Mouse (Mus musculus): ENCODE measurements around the gene Agfg1. TPM values are rescaled to one million over a fixed set of nuclear protein-coding genes. Genes with fewer than 3 reads are reported as not detected.
A peak's percentile ranks its signal among the peaks of the same experiment; 100 is the strongest.

Gene Agfg1
- polyA plus RNA-seq, 2 experiments: 43.8 to 59.4 TPM

DNA sequence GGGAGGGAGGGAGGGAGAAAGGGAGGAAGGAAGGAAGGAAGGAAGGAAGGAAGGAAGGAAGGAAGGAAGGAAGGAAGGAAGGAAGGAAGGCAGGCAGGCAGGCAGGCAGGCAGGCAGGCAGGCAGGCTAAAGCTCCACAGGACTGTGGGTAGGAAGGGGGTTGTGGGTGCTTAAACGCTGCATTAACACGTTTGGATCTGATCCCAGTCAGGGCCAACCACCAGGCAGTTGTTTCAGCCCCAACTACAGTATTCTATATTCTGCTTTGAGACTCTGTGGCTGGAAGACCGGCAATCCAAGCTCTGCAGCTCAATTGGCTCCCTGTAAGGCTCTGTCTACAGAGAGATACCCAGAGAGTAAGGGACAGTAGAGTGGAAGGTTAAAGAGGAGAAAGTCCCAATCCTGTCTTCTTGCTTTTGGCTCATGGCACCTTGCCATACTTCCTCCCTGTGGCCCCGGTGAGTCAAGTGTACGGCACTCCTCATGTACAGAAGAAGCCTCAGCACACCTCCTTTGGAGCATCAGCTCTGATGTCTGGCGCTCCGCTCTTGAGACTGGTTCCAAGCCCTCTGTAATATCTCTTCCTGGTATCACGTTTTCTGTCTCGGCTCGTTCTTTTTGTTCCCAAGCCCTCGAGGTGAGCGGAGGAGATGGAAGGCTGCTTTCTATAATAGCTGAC, 38.0 kb upstream of the Agfg1 start:
- Histone ChIP-seq H3K9ac (replicated peaks) (no peak overlapping the region), H3K4me3 (ENCODE audit: insufficient read depth in 1 of 2, low read depth in 2 of 2, low read length in 2 of 2) (no peak overlapping the region), H3K36me3 (replicated peaks; ENCODE audit: control insufficient read depth, insufficient read depth, low read depth) (no peaks in the 10 kb centered on the region), H3K4me1 (replicated peaks; ENCODE audit: control insufficient read depth in 2 of 2, insufficient read depth in 2 of 2, low read length in 1 of 2) (peaks cover 11 to 13% of the 10 kb centered on the region in 2 experiments), H3K27me3 (ENCODE audit: control insufficient read depth, insufficient read depth, low read length) (no peaks in the 10 kb centered on the region), H3K27ac (no peak overlapping the region), H3K9me3 (ENCODE audit: control insufficient read depth, low read length) (no peaks in the 10 kb centered on the region), H3K4me2 (ENCODE audit: low read depth) (no peak overlapping the region)
- 68% methylated on average over 12 of the region's 12 CpGs for WGBS (ENCODE audit: insufficient replicate concordance)
- DNase-seq (ENCODE audit: low read depth in 3 of 3, low spot score in 3 of 3) (no peak), ATAC-seq (ENCODE audit: insufficient read depth) (no peak)
- no peak for TF ChIP-seq EP300 (IDR thresholded peaks at IDR 0.05; ENCODE audit: low read depth)

DNA sequence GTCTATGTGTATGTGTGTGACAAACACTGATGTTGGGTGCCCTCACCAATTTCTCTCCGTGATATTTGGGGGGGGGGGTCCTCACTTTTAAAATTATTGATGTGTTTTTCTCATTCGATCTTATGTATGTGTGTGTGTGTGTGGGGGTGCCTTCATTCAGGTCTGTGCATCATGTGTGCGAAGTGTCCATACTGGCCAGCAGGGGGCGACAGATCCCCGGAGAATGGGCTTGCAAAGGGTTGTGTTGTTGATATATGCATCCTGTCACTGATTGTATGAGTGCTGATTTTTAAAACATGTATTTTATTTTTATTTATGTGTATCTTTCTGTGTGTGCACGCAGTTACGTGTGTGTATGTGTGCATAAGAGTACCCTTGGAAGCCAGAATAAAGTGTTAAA, 35.7 kb upstream of the Agfg1 start:
- H3K27me3 ChIP-seq (ENCODE audit: control insufficient read depth, insufficient read depth, low read length): no peaks in the 10 kb centered on the region
- DNase-seq (ENCODE audit: low read depth in 3 of 3, low spot score in 3 of 3): peak in 2 of 3 experiments; percentile 56 to 62
- no peaks in the 10 kb centered on the region for H3K9me3 ChIP-seq (ENCODE audit: control insufficient read depth, low read length)
- H3K36me3 ChIP-seq (replicated peaks; ENCODE audit: control insufficient read depth, insufficient read depth, low read depth): no peaks in the 10 kb centered on the region
- H3K4me2 ChIP-seq (ENCODE audit: low read depth): no peak overlapping the region
- no peak overlapping the region; the same call in 1 of the 2 replicates for H3K27ac ChIP-seq
- WGBS (ENCODE audit: insufficient replicate concordance): 53% methylated on average over 7 of the region's 7 CpGs
- H3K9ac ChIP-seq (replicated peaks): no peak overlapping the region
- TF ChIP-seq CTCF (IDR thresholded peaks at IDR 0.05; ENCODE audit: low read depth) (peak; percentile 96), EP300 (IDR thresholded peaks at IDR 0.05; ENCODE audit: low read depth) (no peak)
- ATAC-seq (ENCODE audit: insufficient read depth): peak; percentile 80
- H3K4me1 ChIP-seq (replicated peaks; ENCODE audit: control insufficient read depth in 2 of 2, insufficient read depth in 2 of 2, low read length in 1 of 2): peaks cover 5 to 8% of the 10 kb centered on the region in 2 experiments; a peak in 3 of 4 replicates
- no peak overlapping the region for H3K4me3 ChIP-seq (ENCODE audit: insufficient read depth in 1 of 2, low read depth in 2 of 2, low read length in 2 of 2)

DNA sequence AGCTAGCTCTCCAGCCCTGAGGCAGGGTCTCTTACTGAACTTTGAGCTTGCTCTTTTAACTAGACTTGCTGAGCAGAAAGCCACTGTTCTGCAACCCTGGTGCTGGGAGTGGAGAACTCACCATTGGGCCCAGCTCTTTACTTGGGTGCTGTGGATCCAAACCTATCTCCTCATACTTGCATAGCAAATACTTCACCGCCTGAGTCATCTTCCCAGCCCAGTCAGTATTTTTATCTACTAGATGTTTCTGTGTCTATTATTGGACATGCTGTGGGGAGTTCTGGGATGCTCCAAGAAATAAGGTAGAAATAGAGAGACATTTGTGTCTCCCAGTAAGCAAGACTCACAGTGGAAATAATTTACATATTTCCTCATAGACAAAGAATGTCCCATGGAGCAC, 35.2 kb upstream of the Agfg1 start:
- no peak overlapping the region for H3K4me2 ChIP-seq (ENCODE audit: low read depth)
- peaks cover 5 to 8% of the 10 kb centered on the region in 2 experiments; a peak in 3 of 4 replicates for H3K4me1 ChIP-seq (replicated peaks; ENCODE audit: control insufficient read depth in 2 of 2, insufficient read depth in 2 of 2, low read length in 1 of 2)
- ATAC-seq (ENCODE audit: insufficient read depth): peak; percentile 57
- H3K36me3 ChIP-seq (replicated peaks; ENCODE audit: control insufficient read depth, insufficient read depth, low read depth): no peaks in the 10 kb centered on the region
- DNase-seq (ENCODE audit: low read depth in 3 of 3, low spot score in 3 of 3): no peak
- no peak overlapping the region for H3K4me3 ChIP-seq (ENCODE audit: insufficient read depth in 1 of 2, low read depth in 2 of 2, low read length in 2 of 2)
- H3K9ac ChIP-seq (replicated peaks): no peak overlapping the region
- H3K9me3 ChIP-seq (ENCODE audit: control insufficient read depth, low read length): no peaks in the 10 kb centered on the region
- H3K27me3 ChIP-seq (ENCODE audit: control insufficient read depth, insufficient read depth, low read length): no peaks in the 10 kb centered on the region
- peak overlapping the region; percentile 2; the same call in 1 of the 2 replicates for H3K27ac ChIP-seq
- TF ChIP-seq CTCF (IDR thresholded peaks at IDR 0.05; ENCODE audit: low read depth): no peak
- TF ChIP-seq EP300 (IDR thresholded peaks at IDR 0.05; ENCODE audit: low read depth): no peak
- WGBS (ENCODE audit: insufficient replicate concordance): 72% methylated on average over 1 of the region's 1 CpGs

DNA sequence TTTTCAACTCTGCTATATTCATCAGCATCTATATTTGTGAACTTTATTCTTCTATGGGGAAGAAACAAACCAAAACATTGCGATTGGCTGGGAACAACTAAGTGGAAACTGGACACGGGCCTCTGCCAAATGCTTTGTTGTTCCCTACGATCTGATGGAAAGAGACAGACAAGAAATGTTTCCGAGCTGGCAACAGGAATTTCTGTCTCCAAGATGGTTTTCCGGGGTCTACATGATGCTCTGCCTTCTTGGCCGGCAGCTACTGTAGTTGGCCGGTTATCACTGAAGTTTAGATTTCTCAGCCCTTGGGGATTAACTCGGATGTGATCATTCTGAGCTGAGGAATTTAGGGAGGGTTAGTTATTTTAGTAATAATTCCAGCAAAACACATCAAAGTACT, 32.9 kb upstream of the Agfg1 start:
- Histone ChIP-seq H3K36me3 (replicated peaks; ENCODE audit: control insufficient read depth, insufficient read depth, low read depth) (no peaks in the 10 kb centered on the region), H3K9ac (replicated peaks) (no peak overlapping the region), H3K4me3 (ENCODE audit: insufficient read depth in 1 of 2, low read depth in 2 of 2, low read length in 2 of 2) (no peak overlapping the region), H3K27ac (no peak overlapping the region), H3K4me1 (replicated peaks; ENCODE audit: control insufficient read depth in 2 of 2, insufficient read depth in 2 of 2, low read length in 1 of 2) (peaks cover 8 to 9% of the 10 kb centered on the region in 2 experiments; a peak in 3 of 4 replicates), H3K27me3 (ENCODE audit: control insufficient read depth, insufficient read depth, low read length) (no peaks in the 10 kb centered on the region), H3K4me2 (ENCODE audit: low read depth) (no peak overlapping the region), H3K9me3 (ENCODE audit: control insufficient read depth, low read length) (no peaks in the 10 kb centered on the region)
- 80% methylated on average over 8 of the region's 8 CpGs for WGBS (ENCODE audit: insufficient replicate concordance)
- ATAC-seq (ENCODE audit: insufficient read depth): no peak
- no peak for DNase-seq (ENCODE audit: low read depth in 3 of 3, low spot score in 3 of 3)
- no peak for TF ChIP-seq EP300 (IDR thresholded peaks at IDR 0.05; ENCODE audit: low read depth)
- TF ChIP-seq CTCF (IDR thresholded peaks at IDR 0.05; ENCODE audit: low read depth): no peak

DNA sequence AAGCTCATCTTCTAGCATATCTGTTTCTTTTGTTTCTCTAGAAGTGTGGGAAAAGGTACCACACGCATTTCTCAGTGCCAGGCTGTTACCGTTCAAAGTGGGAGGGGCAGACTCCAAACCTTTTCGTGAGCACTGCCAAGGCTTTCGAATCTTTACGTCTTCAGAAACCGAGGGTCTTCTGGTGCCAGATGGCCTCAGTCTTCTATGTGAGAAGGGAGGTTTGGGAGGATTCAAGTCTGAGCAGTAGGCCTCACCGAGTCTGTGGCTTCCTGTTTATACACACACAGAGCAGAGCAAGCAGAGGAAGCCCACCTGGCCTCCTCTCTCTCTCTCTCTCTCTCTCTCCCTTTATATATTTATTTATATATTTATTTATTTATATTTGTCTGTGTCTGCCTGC, 32.1 kb upstream of the Agfg1 start:
- H3K4me3 ChIP-seq (ENCODE audit: insufficient read depth in 1 of 2, low read depth in 2 of 2, low read length in 2 of 2): no peak overlapping the region
- no peak for ATAC-seq (ENCODE audit: insufficient read depth)
- 68% methylated on average over 7 of the region's 7 CpGs for WGBS (ENCODE audit: insufficient replicate concordance)

More for the DNA sequence above, 32.1 kb upstream of the Agfg1 start:
- H3K9ac ChIP-seq (replicated peaks): no peak overlapping the region
- H3K9me3 ChIP-seq (ENCODE audit: control insufficient read depth, low read length): no peaks in the 10 kb centered on the region
- no peak for DNase-seq (ENCODE audit: low read depth in 3 of 3, low spot score in 3 of 3)
- TF ChIP-seq EP300 (IDR thresholded peaks at IDR 0.05; ENCODE audit: low read depth) (no peak), CTCF (IDR thresholded peaks at IDR 0.05; ENCODE audit: low read depth) (no peak)
- no peaks in the 10 kb centered on the region for H3K36me3 ChIP-seq (replicated peaks; ENCODE audit: control insufficient read depth, insufficient read depth, low read depth)
- H3K4me2 ChIP-seq (ENCODE audit: low read depth): no peak overlapping the region
- H3K4me1 ChIP-seq (replicated peaks; ENCODE audit: control insufficient read depth in 2 of 2, insufficient read depth in 2 of 2, low read length in 1 of 2): peaks cover 8 to 13% of the 10 kb centered on the region in 2 experiments; a peak in 3 of 4 replicates
- no peak overlapping the region for H3K27ac ChIP-seq
- no peaks in the 10 kb centered on the region for H3K27me3 ChIP-seq (ENCODE audit: control insufficient read depth, insufficient read depth, low read length)
